Mouse (Mus musculus): Measurements from ENCODE around the gene Cyp4f13. TPM values are rescaled to one million over a fixed set of nuclear protein-coding genes. Genes with fewer than 3 reads are reported as not detected.

Cyp4f13 gene
- polyA plus RNA-seq, 1 experiment, result 32.8 TPM

DNA sequence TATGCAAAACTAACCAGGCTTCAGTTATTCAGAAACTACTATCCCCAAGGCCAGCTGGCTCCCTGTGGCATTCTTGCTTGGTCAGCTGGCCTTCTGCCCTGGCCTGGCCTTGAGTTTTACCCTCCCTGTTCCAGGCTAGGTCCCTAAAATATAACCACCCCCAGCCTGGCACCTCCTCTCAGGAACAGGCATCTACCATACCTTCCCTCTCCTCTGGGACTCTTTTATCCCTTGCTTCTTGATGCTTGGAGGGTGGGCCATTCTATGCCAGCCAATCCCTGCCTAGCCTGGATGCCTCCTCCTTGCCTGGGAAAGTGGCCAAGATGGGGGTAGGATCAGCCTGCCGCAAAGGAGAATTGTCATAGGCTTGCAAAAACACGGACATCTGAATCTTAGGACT, 30.1 kb downstream of the Cyp4f13 start, which contains the start of gene Cyp4f14:
TSS of gene Cyp4f14 (minus strand) at position 212 of the 400 bp plus-strand sequence.
- Histone ChIP-seq H3K4me3 (ENCODE audit: insufficient read depth, low read length) (no peak within 1 kb of the TSS), H3K27ac (ENCODE audit: insufficient read depth, low read length) (no peak within 1 kb of the TSS), H3K4me1 (ENCODE audit: control insufficient read depth, insufficient read depth, low read length) (no peaks in the 10 kb centered on the region)
- no peak for TF ChIP-seq POLR2A (IDR thresholded peaks at IDR 0.05; ENCODE audit: extremely low read depth, insufficient read depth, low read length)

DNA sequence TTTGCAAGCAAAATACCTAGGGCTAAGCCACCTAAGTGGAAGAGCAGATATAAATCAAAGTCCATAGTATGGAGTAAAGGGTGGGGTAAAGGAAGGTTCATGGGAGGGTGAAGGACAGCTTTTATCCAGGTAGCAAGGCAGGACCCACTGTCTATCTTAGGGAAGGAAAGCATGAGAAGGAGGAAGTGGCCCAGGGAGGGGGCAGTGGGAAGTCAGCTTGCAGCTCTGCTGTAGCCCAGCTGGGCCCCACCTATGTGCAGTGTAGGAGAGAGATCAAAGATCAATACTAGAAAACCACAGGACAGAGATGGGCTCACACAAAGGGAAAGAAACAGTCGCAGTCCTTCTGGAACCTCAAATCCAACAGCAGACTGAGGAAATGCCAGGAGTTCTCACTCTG, 31.1 kb downstream of the Cyp4f13 start:
- TF ChIP-seq CTCF (IDR thresholded peaks at IDR 0.05; ENCODE audit: extremely low read depth, insufficient read depth, low read length), result no peak
- TF ChIP-seq POLR2A (IDR thresholded peaks at IDR 0.05; ENCODE audit: extremely low read depth, insufficient read depth, low read length), result no peak
- H3K4me1 ChIP-seq (ENCODE audit: control insufficient read depth, insufficient read depth, low read length), result no peaks in the 10 kb centered on the region
- no peak overlapping the region for H3K4me3 ChIP-seq (ENCODE audit: insufficient read depth, low read length)

DNA sequence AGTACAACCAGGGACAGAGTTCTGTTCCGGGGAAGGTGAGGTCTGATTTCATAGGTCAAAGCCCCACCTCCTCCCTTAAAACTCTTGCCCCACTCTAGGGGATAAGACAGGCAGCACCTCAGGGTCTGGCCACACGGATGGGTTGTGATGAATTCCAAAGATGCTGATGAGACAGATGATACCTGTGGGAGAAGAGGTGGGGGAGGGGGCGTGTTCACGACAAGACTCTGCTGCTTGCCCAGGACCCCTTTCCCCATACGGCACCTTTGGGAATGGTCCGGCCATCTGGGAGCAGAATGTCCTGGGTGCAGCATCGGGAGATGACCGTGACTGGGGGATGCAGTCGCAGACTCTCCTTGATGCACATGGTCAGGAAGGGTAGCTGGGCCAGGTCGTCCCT, 41.0 kb downstream of the Cyp4f13 start:
- H3K4me1 ChIP-seq (ENCODE audit: control insufficient read depth, insufficient read depth, low read length), result no peaks in the 10 kb centered on the region
- H3K27ac ChIP-seq (ENCODE audit: insufficient read depth, low read length), result no peak overlapping the region
- TF ChIP-seq POLR2A (IDR thresholded peaks at IDR 0.05; ENCODE audit: extremely low read depth, insufficient read depth, low read length), result no peak
- TF ChIP-seq CTCF (IDR thresholded peaks at IDR 0.05; ENCODE audit: extremely low read depth, insufficient read depth, low read length), result no peak
- no peak overlapping the region for H3K4me3 ChIP-seq (ENCODE audit: insufficient read depth, low read length)

More for the DNA sequence above, 31.1 kb downstream of the Cyp4f13 start:
- no peak overlapping the region for H3K27ac ChIP-seq (ENCODE audit: insufficient read depth, low read length)

DNA sequence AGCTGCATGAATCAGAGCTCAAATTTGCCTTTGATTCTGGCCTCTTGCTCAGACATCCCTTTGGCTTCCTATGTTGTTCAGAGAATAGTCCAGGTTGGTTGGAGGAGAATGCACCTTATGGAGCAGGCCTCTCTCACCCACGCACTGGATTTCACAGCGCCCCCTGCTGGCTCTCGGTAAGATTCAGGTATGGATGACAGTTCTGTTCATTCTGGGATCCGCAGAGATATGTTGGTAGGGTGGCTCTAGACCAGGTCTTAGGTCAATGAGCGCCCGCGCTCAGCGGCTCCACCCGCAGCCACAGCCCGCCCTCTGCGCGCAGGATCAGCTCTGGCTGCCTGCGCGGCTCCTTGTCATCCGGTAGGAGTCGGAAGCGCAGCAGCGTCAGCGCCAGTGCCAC, 42.0 kb downstream of the Cyp4f13 start:
- peak overlapping the region; percentile 1; the same call in 1 of the 2 replicates for H3K4me3 ChIP-seq (ENCODE audit: insufficient read depth, low read length)
- no peak overlapping the region for H3K27ac ChIP-seq (ENCODE audit: insufficient read depth, low read length)
- TF ChIP-seq POLR2A (IDR thresholded peaks at IDR 0.05; ENCODE audit: extremely low read depth, insufficient read depth, low read length), result no peak
- peak; percentile 31; the same call in 1 of the 2 replicates for TF ChIP-seq CTCF (IDR thresholded peaks at IDR 0.05; ENCODE audit: extremely low read depth, insufficient read depth, low read length)
- no peaks in the 10 kb centered on the region for H3K4me1 ChIP-seq (ENCODE audit: control insufficient read depth, insufficient read depth, low read length)

DNA sequence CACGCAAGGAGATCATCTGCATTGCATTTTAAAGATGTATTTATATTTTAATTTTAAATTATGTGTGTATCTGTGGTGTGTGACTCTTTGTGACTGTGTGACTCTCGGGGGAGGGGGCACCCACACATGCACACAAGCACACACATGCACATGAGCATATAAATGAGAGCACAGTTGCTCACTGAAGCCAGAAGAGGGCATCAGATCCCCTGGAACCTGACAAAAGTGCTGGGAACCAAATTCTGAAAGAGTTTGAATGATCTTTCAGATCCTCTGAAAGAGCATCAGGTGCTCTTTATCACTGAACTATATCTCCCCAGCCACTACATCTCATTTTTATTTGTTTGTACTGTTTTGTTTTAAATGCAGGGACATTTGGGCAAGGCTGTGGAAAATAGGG, 42.8 kb downstream of the Cyp4f13 start:
- TF ChIP-seq CTCF (IDR thresholded peaks at IDR 0.05; ENCODE audit: extremely low read depth, insufficient read depth, low read length) (peak; percentile 27; the same call in 1 of the 2 replicates), POLR2A (IDR thresholded peaks at IDR 0.05; ENCODE audit: extremely low read depth, insufficient read depth, low read length) (no peak)

DNA sequence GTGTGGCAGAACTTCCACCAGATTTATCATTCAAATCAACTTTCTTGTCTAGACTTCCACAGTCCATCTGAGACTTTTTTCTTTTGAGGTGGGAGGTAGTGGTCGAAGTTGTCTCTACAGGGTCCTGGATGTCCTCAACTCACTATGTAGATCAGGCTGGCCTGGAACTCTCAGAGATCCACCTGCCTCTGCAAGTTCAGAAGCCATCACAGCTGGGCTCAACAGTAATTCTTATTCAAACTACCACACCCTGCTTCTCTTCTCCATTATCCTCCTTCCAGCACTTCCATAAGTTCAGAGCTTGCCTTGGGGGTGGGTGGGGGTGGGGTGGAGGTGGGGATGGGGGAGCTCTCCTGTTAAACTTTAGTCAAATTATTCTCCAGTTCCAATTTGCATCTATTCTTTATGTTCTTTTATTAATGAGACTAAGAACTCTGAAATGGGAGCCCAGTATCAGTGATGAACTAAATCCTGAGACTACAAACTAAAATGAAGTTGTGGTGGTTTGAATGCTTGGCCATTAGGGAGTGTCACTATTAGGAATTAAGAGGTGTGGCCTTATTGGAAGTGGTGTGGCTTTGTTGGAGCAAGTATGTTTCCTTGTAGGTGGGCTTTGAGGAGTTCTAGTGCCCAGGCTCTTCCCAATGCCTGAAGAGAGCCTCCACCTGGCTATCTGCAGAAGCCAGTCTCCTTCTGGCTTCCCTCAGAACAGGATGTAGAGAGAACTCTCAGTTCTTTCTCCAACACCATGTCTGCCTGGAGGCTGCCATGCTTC, 45.3 kb downstream of the Cyp4f13 start:
- TF ChIP-seq POLR2A (IDR thresholded peaks at IDR 0.05; ENCODE audit: extremely low read depth, insufficient read depth, low read length) (no peak), CTCF (IDR thresholded peaks at IDR 0.05; ENCODE audit: extremely low read depth, insufficient read depth, low read length) (no peak)
- H3K27ac ChIP-seq (ENCODE audit: insufficient read depth, low read length), result no peak overlapping the region
- no peaks in the 10 kb centered on the region for H3K4me1 ChIP-seq (ENCODE audit: control insufficient read depth, insufficient read depth, low read length)
- H3K4me3 ChIP-seq (ENCODE audit: insufficient read depth, low read length), result no peak overlapping the region

More for the DNA sequence above, 42.8 kb downstream of the Cyp4f13 start:
- no peaks in the 10 kb centered on the region for H3K4me1 ChIP-seq (ENCODE audit: control insufficient read depth, insufficient read depth, low read length)
- H3K27ac ChIP-seq (ENCODE audit: insufficient read depth, low read length), result no peak overlapping the region
- H3K4me3 ChIP-seq (ENCODE audit: insufficient read depth, low read length), result no peak overlapping the region

DNA sequence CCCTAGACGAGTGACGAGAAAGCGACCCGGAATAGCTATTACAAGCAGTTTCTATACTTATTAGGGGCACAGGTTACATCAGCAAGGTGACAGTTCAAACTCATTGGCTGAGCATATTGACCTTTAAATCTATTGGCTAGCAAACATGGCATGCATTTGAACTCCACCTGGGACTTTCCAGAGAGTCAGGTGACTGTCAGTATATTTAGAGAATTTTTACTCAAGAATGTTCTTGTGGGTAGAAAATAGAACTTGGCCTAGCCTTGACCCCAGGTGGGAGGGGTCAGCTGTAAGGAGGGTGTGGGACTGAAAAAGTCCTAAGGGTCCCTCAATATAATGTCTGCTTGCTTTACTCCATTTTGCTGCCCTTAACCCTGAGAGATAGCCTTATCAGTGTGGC, 51.8 kb downstream of the Cyp4f13 start:
- TF ChIP-seq CTCF (IDR thresholded peaks at IDR 0.05; ENCODE audit: extremely low read depth, insufficient read depth, low read length), result no peak
- Histone ChIP-seq H3K4me3 (ENCODE audit: insufficient read depth, low read length) (no peak overlapping the region), H3K4me1 (ENCODE audit: control insufficient read depth, insufficient read depth, low read length) (peaks cover 1% of the 10 kb centered on the region; the same call in 1 of the 2 replicates), H3K27ac (ENCODE audit: insufficient read depth, low read length) (no peak overlapping the region)

DNA sequence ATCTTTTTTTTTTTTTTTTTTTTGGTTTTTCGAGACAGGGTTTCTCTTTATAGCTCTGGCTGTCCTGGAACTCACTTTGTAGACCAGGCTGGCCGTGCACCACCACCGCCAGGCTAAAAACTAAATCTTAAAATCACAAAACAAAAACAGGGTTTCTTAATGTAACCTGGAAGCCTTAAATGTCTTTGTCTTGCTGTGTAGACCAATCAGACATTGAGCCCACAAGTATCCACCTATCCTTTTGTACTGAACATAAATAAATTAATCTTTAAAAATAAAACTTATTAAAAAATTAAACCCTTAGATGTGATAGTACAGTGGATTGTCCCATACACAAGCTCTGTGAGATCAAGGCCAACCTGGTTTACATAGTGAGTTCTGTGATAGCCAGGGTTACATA, 53.3 kb downstream of the Cyp4f13 start:
- H3K27ac ChIP-seq (ENCODE audit: insufficient read depth, low read length), result no peak overlapping the region
- no peak overlapping the region for H3K4me3 ChIP-seq (ENCODE audit: insufficient read depth, low read length)

DNA sequence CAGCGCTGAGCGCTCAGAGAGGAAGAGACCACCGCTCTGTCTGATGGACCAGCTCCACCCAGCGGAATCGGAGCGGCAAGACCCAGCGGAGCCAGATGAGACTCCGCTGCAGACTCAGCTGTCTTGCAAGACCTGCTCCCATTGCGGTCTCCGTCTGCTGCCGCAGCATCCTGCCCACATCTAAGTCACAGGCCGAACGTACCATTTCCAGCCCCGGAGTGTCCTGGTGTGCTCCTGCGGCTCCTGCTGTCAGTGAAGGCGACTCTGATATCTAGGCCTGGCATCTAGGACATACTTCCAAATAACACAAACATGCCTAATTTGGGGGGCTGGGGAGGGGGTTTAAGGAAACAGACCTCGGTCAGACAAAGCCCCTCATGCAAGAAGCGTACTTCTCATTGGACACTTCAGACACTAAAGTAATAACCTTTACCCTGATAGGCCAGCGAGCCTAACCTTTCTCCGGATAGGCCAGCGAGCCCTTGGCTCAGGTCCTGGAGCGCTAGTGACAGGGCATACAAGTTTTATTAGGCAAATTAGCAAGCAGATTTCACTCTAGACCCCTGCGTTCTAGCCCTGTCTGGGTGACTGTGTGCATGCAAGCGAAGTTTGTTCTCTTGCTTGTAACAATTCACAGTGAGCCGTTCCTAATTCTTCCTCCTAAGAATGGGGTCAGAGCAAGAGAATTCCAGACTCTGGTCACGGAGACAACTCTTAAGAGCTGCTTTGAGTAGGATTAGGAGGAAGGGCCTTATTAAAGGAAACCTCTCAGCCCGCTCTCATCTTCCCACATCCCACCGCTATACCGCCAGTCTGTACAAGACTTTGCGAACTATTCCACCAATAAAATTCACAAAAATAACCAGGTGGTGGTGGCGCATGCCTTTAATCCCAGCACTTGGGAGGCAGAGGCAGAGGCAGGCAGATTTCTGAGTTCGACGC, 55.7 kb downstream of the Cyp4f13 start, which contains the start of gene Zfp870:
TSS of gene Zfp870 (minus strand) at position 404 of the 942 bp plus-strand sequence.
- Histone ChIP-seq H3K27ac (ENCODE audit: insufficient read depth, low read length) (no peak within 1 kb of the TSS), H3K4me3 (ENCODE audit: insufficient read depth, low read length) (peak within 1 kb of the TSS; percentile 79), H3K4me1 (ENCODE audit: control insufficient read depth, insufficient read depth, low read length) (peaks cover 5% of the 10 kb centered on the region)
- TF ChIP-seq CTCF (IDR thresholded peaks at IDR 0.05; ENCODE audit: extremely low read depth, insufficient read depth, low read length) (no peak), POLR2A (IDR thresholded peaks at IDR 0.05; ENCODE audit: extremely low read depth, insufficient read depth, low read length) (no peak; the same call in 1 of the 2 replicates)

More for the DNA sequence above, 53.3 kb downstream of the Cyp4f13 start:
- TF ChIP-seq POLR2A (IDR thresholded peaks at IDR 0.05; ENCODE audit: extremely low read depth, insufficient read depth, low read length) (no peak), CTCF (IDR thresholded peaks at IDR 0.05; ENCODE audit: extremely low read depth, insufficient read depth, low read length) (no peak)
- H3K4me1 ChIP-seq (ENCODE audit: control insufficient read depth, insufficient read depth, low read length), result peaks cover 5% of the 10 kb centered on the region

Measured in cortical plate, adult 2 months (tissue).